20 mouse cellular contexts compared by ENCODE assay signal in genomic region chr14:37237191-37237590, GRCm38 (mm10).
"Had no signal": no experiment of that assay in that cellular context is flagged by ENCODE, and none has a peak within 500 bp of the region (broad histone marks: within the 10 kb centered on the region; RNA-seq: fewer than 3 reads in every experiment).

No protein-coding gene starts in this region.

- H3K4me1 ChIP-seq: kidney, embryonic 15.5 days; limb, embryonic 10.5 days; limb, embryonic 13.5 days; liver, embryonic 12.5 days; liver, embryonic 15.5 days; lung, embryonic 15.5 days; megakaryocyte, embryonic 14.5 days; midbrain, embryonic 12.5 days had no signal

- H3K4me3 ChIP-seq: kidney, embryonic 15.5 days; left cerebral cortex, adult 2 months; limb, embryonic 10.5 days; limb, embryonic 13.5 days; liver, embryonic 12.5 days; liver, embryonic 15.5 days; lung, embryonic 15.5 days; megakaryocyte, embryonic 14.5 days; midbrain, embryonic 12.5 days had no signal

- ATAC-seq: liver, embryonic 12.5 days had no signal

- H3K36me3 ChIP-seq: kidney, embryonic 15.5 days; limb, embryonic 10.5 days; limb, embryonic 13.5 days; liver, embryonic 12.5 days; liver, embryonic 15.5 days; lung, embryonic 15.5 days; midbrain, embryonic 12.5 days had no signal

- H3K27me3 ChIP-seq: kidney, embryonic 15.5 days; limb, embryonic 13.5 days; liver, embryonic 12.5 days; liver, embryonic 15.5 days; lung, embryonic 15.5 days; megakaryocyte, embryonic 14.5 days; midbrain, embryonic 12.5 days had no signal

- H3K9me3 ChIP-seq: kidney, embryonic 15.5 days; limb, embryonic 10.5 days; limb, embryonic 13.5 days; liver, embryonic 12.5 days; liver, embryonic 15.5 days; lung, embryonic 15.5 days; megakaryocyte, embryonic 14.5 days; midbrain, embryonic 12.5 days had no signal

- H3K9ac ChIP-seq: kidney, embryonic 15.5 days; limb, embryonic 13.5 days; liver, embryonic 12.5 days; liver, embryonic 15.5 days; lung, embryonic 15.5 days; midbrain, embryonic 12.5 days had no signal

- H3K4me2 ChIP-seq: kidney, embryonic 15.5 days; limb, embryonic 13.5 days; liver, embryonic 12.5 days; liver, embryonic 15.5 days; lung, embryonic 15.5 days; midbrain, embryonic 12.5 days had no signal

- DNase-seq: kidney, adult 11 months; kidney, adult 8-10 months; kidney, postnatal 10 days; kidney, postnatal 36 days; layer of hippocampus, postnatal 36 days; liver; lung, adult 18-20 months; lung, postnatal 10 days; lung, postnatal 36 days; thymus, adult 18-20 months; thymus, postnatal 36 days had no signal

- H3K27ac ChIP-seq: kidney, embryonic 15.5 days; left cerebral cortex, adult 2 months; limb, embryonic 10.5 days; limb, embryonic 13.5 days; liver, embryonic 12.5 days; liver, embryonic 15.5 days; lung, embryonic 15.5 days; midbrain, embryonic 12.5 days had no signal
